ENCODE assay signal across 9 mouse cellular contexts in genomic region chr16:8514180-8514579, GRCm38 (mm10). TPM values are rescaled to one million over a fixed set of nuclear protein-coding genes. Genes with fewer than 3 reads are reported as not detected.
A peak's percentile ranks its signal among the peaks of the same experiment; 100 is the strongest.
DNase-seq lines count a peak whose midpoint lies in the region; ATAC-seq and TF ChIP-seq lines count a peak whose summit lies in the region.
"Had no signal": no experiment of that assay in that cellular context is flagged by ENCODE, and none has a peak within 500 bp of the region (broad histone marks: within the 10 kb centered on the region; RNA-seq: fewer than 3 reads in every experiment).

No protein-coding gene starts in this region.

- no peaks in the 10 kb centered on the region for H3K36me3 ChIP-seq in forebrain, embryonic 13.5 days (ENCODE audit: poor library complexity, severe bottlenecking)
- no peaks in the 10 kb centered on the region for H3K36me3 ChIP-seq in hindbrain, embryonic 15.5 days
- no peaks in the 10 kb centered on the region for H3K36me3 ChIP-seq in liver, adult 2 months (ENCODE audit: control insufficient read depth, insufficient read depth, low read length)

- H3K4me3 ChIP-seq in forebrain, embryonic 13.5 days, result peak overlapping the region; percentile 61
- H3K4me3 ChIP-seq in hindbrain, embryonic 15.5 days, result peak overlapping the region; percentile 76
- H3K4me3 ChIP-seq in liver, adult 2 months (ENCODE audit: insufficient read depth, low read depth, low read length), result peak overlapping the region; percentile 81

- peaks cover 47% of the 10 kb centered on the region for H3K27me3 ChIP-seq in forebrain, embryonic 13.5 days
- no peaks in the 10 kb centered on the region for H3K27me3 ChIP-seq in hindbrain, embryonic 15.5 days
- H3K27me3 ChIP-seq in liver, adult 2 months (ENCODE audit: control insufficient read depth, insufficient read depth, low read length), result no peaks in the 10 kb centered on the region

- no peak for ATAC-seq in forebrain, embryonic 13.5 days
- no peak for ATAC-seq in hindbrain, embryonic 15.5 days (ENCODE audit: low FRiP score, low read depth)

- peak; percentile 40 for DNase-seq in right cerebral cortex, postnatal 4 days
- DNase-seq in right cerebral cortex, postnatal 25 days, result no peak
- DNase-seq in liver, adult 2 months (ENCODE audit: extremely low read depth, low read depth, low spot score), result peak; percentile 71
- DNase-seq in retina, postnatal 7 days (ENCODE audit: low read depth, low spot score), result peak; percentile 11
- no peak for DNase-seq in thymus, postnatal 0 days (ENCODE audit: low spot score)
- DNase-seq in yolk sac, embryonic 10.5 days (ENCODE audit: low spot score), result no peak

- peaks cover 21% of the 10 kb centered on the region for H3K4me1 ChIP-seq in forebrain, embryonic 13.5 days
- H3K4me1 ChIP-seq in hindbrain, embryonic 15.5 days (replicated peaks), result peaks cover 42% of the 10 kb centered on the region
- peaks cover 18% of the 10 kb centered on the region for H3K4me1 ChIP-seq in liver, adult 2 months (ENCODE audit: control insufficient read depth, insufficient read depth, low read length)

- TF ChIP-seq POLR2A in liver, adult 2 months (IDR thresholded peaks at IDR 0.05; ENCODE audit: extremely low read depth, insufficient read depth, low read length), result no peak

- H3K9me3 ChIP-seq in forebrain, embryonic 13.5 days (replicated peaks), result no peaks in the 10 kb centered on the region
- no peaks in the 10 kb centered on the region for H3K9me3 ChIP-seq in hindbrain, embryonic 15.5 days

- no peak overlapping the region for H3K27ac ChIP-seq in forebrain, embryonic 13.5 days
- no peak overlapping the region; the same call in 1 of the 2 replicates for H3K27ac ChIP-seq in hindbrain, embryonic 15.5 days (replicated peaks)
- peak overlapping the region; percentile 30 for H3K27ac ChIP-seq in liver, adult 2 months (replicated peaks; ENCODE audit: insufficient read depth, low read depth, low read length)
- H3K27ac ChIP-seq: macrophage had no signal

- 7% methylated on average over 4 of the region's 4 CpGs for WGBS in forebrain, embryonic 13.5 days
- WGBS in hindbrain, embryonic 15.5 days, result 4% methylated on average over 4 of the region's 4 CpGs
- 6% methylated on average over 4 of the region's 4 CpGs for WGBS in liver, adult 2 months

- H3K79me2 ChIP-seq in liver, adult 2 months (ENCODE audit: control insufficient read depth, insufficient read depth, low read length), result peaks cover 20% of the 10 kb centered on the region; the same call in 1 of the 2 replicates

- peak overlapping the region; percentile 70 for H3K9ac ChIP-seq in forebrain, embryonic 13.5 days
- peak overlapping the region; percentile 65 for H3K9ac ChIP-seq in hindbrain, embryonic 15.5 days
- H3K9ac ChIP-seq in liver, adult 2 months (ENCODE audit: low read depth, low read length), result peak overlapping the region; percentile 92

- H3K4me2 ChIP-seq in forebrain, embryonic 13.5 days, result peak overlapping the region; percentile 78
- H3K4me2 ChIP-seq in hindbrain, embryonic 15.5 days, result peak overlapping the region; percentile 66

- no peak for TF ChIP-seq CTCF in liver, adult 2 months (IDR thresholded peaks at IDR 0.05; ENCODE audit: low read depth, low read length)

RNA-seq across cellular contexts. Expression of gene Abat, which starts 1.0 kb away (rescaled TPM):
- polyA plus RNA-seq in forebrain, embryonic 13.5 days (2015; fragmentation: Nextera tagmentation; extraction: Ambion mirVana), result 42.7 and 47.7 TPM in 2 replicates
- 82.8 and 85.6 TPM in 2 replicates for polyA plus RNA-seq in hindbrain, embryonic 15.5 days (2015; fragmentation: Nextera tagmentation; extraction: Ambion mirVana)
- total RNA-seq in liver, adult 2 months (2014; rRNA removed), result 150 and 169 TPM in 2 replicates
- 168 and 227 TPM in 2 replicates for polyA plus RNA-seq in liver, adult 2 months (2012; rRNA removed)
- 9.3 and 13.9 TPM in 2 replicates for polyA plus RNA-seq in thymus, postnatal 0 days (2015; fragmentation: Nextera tagmentation; extraction: Ambion mirVana)
- polyA plus RNA-seq: macrophage had no signal

RNA-seq across cellular contexts. Expression of gene Mettl22, which starts 43.6 kb away (rescaled TPM):
- polyA plus RNA-seq in forebrain, embryonic 13.5 days (2015; fragmentation: Nextera tagmentation; extraction: Ambion mirVana), result 28.9 and 31.6 TPM in 2 replicates
- polyA plus RNA-seq in hindbrain, embryonic 15.5 days (2015; fragmentation: Nextera tagmentation; extraction: Ambion mirVana), result 43.8 and 51.7 TPM in 2 replicates
- total RNA-seq in liver, adult 2 months (2014; rRNA removed), result 14.9 and 17.2 TPM in 2 replicates
- 23.1 and 29.0 TPM in 2 replicates for polyA plus RNA-seq in liver, adult 2 months (2012; rRNA removed)
- 17.0 and 17.9 TPM in 2 replicates for polyA plus RNA-seq in thymus, postnatal 0 days (2015; fragmentation: Nextera tagmentation; extraction: Ambion mirVana)

Comparison
In these comparisons a context has a peak if more than half of its experiments do, and no peak if none do; other contexts are left out.
1. DNase-seq: peak in right cerebral cortex, postnatal 4 days (single experiment), liver, adult 2 months (single experiment) and retina, postnatal 7 days (single experiment); none in right cerebral cortex, postnatal 25 days (single experiment), thymus, postnatal 0 days (single experiment) and yolk sac, embryonic 10.5 days (single experiment).
2. Peak in every context shown above with its lines, with median percentiles within 50 percentile points of each other: H3K4me3 ChIP-seq and H3K9ac ChIP-seq.